Mouse (Mus musculus): Measurements from ENCODE around the gene Fam196b. TPM values are rescaled to one million over a fixed set of nuclear protein-coding genes. Genes with fewer than 3 reads are reported as not detected.

Gene Fam196b
- not detected in 2 replicates for total RNA-seq (2014; fragmentation: Nextera tagmentation)
- total RNA-seq (2017) = 0.11 TPM in 1 of 2 replicates, not detected in the other

DNA sequence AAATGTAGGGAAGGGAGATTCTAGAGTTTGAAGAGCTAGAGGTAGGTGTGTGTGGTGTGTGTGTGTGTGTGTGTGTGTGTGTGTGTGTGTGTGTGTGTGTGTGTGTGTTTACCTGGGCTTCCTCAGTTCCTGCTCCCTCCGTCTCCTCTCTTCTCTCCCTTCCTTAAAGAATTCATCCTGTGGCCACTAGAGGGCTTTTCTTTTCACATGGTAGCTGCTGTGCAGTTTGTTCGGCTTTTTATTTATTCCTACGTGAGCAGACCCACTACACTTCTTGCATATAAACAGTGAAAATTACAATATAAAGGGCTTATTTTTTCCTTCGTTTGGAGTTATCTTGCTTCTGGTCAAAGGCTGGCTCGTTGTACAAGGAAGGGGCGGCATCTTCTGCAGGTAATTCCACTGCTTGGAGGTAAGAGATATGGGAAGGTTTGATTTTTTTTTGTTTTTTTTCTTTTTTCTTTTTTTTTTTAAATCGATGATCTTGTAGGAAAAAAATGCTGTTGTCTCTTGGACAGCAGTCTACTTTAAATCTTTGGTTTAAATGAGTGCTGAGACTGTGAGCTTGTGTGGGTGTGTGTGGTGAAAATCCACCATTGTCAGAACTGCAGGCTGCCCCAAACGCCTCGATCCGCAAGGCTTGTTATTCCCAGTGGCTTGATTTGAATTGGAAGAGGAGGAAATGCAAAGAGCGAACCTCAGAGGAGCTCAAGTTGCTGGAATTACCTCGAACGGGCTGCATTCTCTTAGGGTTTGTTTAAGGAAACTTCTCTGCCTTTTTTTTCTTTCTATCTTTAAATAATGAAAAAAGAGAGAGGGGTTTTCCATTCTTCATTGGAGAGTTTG lies at the start of gene Fam196b:
Gene Fam196b, plus strand, starts transcription at position 289 of the 846 bp plus-strand sequence.
- peak; percentile 76; the same call in 1 of the 2 replicates for ATAC-seq (replicated peaks; ENCODE audit: low FRiP score, low TSS enrichment, poor library complexity, severe bottlenecking)

DNA sequence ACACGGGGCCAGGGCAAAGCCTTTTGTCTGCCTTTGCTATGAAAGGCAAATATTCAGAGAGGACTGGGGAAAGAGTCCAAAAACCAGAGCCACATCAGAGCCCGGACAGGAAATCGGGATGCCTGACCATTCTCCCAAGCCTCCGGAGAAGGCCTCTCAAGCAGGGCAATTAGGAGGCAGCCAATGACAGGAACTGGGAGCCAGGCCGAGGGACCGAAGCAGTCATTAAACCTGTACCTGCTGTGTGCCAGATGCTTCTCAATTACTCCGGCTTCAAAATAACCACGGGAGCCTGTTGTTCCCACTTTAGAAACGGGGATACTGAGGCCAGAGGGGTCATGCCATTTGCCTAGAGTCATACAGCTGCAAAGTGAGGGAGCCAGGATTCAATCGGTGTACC lies 42.6 kb upstream of the Fam196b start:
- ATAC-seq (replicated peaks; ENCODE audit: low FRiP score, low TSS enrichment, poor library complexity, severe bottlenecking) = no peak

DNA sequence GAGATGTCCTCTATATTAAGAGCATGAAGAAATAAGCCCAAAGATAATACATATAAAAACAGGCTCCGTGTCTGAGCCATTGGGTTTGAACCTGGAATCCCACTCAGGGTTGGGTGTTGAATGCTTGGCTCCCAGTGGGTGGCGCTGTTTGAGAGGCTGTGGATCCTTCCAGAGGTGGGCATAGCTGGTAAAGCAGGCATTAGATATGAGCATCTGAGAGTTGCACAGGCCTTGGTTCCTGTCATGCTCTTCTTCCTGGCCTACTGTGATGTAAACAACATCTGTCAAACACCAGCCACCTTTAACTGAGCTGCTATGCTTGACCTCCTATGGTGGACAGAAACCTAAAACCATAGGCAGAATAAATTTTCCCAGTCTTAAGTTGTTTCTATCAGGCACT lies 38.7 kb upstream of the Fam196b start:
- ATAC-seq (replicated peaks; ENCODE audit: low FRiP score, low TSS enrichment, poor library complexity, severe bottlenecking) = peak; percentile 84

DNA sequence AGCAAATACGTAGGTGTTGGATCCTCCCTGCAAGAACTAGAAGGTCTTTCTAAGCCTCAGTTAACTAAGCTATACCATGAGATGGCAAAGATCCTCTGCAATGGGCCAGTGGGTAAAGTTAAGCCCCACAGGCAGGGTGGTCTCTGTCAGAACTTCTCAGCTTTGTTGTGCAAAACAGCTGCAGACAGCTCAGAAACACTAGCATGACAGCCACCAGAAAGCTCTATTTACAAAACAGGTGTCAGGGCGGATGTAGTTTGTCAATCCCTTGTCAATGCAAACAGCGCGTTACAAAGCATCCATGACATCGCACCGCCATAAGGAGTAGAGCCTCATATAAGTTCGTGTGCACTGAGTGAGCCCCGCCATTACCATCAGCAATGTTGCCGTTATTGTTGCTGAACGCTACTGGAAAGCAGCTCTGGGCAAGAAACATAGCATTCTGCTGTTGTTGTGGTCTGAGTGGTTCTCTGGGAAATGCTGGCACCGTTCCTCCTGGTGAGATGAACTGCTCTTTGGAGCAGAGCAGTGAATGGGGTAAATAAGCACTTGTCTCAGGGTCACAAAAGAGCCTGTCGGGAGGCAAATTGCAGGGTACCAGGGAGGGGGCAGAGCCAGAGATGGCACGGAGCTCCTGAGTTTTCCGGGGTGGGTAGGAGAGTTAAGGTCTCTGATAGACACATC lies 38.1 kb upstream of the Fam196b start:
- no peak for ATAC-seq (replicated peaks; ENCODE audit: low FRiP score, low TSS enrichment, poor library complexity, severe bottlenecking)

DNA sequence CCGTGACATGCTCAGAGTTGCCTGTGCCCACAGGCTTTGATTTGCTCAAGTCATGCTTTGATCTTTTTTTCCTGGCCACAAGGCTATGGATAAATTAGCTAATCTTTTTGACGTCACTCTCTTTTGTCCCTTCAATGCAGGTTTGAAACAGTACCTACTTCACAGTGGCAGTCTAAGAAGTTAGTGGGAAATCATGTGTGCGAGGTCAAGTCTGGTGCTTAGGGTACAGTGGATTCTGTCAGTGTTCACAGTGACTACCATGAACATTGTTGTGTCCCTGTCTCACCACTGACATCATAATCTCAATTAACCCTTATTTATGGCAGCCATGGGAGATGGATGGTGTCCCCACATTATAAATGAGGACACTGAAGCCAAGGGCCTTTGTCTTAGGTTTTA lies 37.6 kb upstream of the Fam196b start:
- no peak for ATAC-seq (replicated peaks; ENCODE audit: low FRiP score, low TSS enrichment, poor library complexity, severe bottlenecking)

DNA sequence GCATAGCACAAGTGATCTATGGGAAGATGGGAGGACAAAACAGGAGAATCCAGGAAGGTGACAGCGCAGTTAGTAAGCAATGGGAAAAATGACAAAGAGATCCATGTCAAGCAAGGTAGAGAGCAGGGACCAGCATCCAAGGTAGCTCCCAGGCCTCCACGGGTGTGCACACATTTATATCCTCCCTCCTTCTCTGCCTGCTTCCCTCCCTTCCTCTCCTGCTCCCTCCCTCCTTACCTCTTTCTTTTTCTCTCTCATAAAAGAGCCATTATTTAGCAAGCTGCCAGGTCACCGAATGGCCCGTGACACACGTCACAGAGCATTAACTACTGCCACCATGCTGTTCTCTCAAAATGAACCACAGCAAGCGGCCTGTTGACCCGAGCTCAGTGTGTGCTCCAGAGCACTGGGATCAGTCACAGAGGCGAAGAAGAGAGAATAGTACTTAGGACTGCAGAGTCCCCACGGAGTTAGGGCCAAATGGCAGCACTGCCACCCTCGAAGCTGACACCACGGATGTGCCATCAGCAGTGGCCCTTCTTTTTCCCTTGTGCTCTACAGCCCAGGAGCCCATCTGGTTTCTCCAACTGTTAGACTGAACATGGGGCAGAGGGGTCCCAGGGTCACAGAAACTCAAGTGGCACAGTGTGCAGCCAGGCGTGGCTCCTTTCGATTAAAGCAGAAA lies 30.4 kb upstream of the Fam196b start:
- ATAC-seq (replicated peaks; ENCODE audit: low FRiP score, low TSS enrichment, poor library complexity, severe bottlenecking) = no peak

DNA sequence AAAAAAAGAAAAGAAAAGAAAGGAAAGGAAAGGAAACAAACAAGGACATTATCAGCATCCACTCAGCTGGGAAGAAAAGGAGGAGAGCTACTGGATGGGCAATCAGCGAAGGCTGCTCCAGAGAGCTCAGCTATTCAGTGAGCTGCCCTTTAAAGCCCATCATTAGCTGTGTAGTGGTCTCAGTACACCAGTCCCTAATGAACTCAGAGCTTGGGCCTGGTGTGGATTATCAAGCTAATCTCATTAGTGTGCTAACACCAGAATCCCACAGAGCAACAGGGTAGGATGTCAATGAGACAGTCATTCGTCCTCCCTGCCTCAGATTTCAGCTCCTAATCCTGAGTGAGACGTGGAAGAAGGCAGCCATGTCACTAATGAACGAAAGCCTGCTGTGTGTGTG lies 24.4 kb upstream of the Fam196b start:
- no peak for ATAC-seq (replicated peaks; ENCODE audit: low FRiP score, low TSS enrichment, poor library complexity, severe bottlenecking)

DNA sequence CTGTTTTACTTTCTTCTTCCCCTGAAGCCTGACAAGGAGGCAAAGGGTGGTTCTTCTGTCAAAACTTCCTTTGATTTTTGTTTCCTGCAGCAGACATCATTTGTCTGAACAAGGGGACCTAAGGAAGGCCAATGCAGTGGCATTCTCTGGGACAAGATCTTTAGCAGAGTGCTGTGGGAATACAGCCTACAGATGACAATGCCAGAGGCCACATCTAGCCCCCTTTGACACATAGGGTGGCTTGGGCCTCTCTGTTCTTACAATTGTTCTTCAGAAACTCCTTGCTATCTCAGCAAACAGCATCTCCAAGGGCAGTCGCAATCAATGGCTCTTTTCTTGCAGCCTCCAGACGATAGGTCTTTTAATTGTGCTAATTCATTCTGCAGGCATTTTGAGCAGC lies 23.9 kb upstream of the Fam196b start:
- no peak for ATAC-seq (replicated peaks; ENCODE audit: low FRiP score, low TSS enrichment, poor library complexity, severe bottlenecking)

DNA sequence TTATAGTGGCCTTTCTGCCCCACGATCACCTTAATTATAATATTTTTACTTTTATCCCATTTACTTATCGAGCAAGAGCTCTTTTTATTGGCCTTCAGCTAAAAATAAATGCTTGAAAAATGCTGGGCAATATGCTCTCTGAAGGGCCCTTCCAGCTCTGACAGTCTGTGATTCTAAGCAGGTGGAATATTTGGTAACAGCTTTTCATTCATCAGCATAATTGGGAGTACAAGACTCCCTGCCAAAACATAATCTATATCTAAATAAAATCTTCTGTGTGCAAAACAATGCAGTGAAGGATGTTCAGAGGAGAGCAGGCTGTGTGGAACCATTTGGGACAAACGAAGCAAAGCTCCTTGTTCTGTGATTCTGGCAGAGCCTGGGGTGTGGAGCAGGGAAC lies 23.3 kb upstream of the Fam196b start:
- ATAC-seq (replicated peaks; ENCODE audit: low FRiP score, low TSS enrichment, poor library complexity, severe bottlenecking) = no peak

DNA sequence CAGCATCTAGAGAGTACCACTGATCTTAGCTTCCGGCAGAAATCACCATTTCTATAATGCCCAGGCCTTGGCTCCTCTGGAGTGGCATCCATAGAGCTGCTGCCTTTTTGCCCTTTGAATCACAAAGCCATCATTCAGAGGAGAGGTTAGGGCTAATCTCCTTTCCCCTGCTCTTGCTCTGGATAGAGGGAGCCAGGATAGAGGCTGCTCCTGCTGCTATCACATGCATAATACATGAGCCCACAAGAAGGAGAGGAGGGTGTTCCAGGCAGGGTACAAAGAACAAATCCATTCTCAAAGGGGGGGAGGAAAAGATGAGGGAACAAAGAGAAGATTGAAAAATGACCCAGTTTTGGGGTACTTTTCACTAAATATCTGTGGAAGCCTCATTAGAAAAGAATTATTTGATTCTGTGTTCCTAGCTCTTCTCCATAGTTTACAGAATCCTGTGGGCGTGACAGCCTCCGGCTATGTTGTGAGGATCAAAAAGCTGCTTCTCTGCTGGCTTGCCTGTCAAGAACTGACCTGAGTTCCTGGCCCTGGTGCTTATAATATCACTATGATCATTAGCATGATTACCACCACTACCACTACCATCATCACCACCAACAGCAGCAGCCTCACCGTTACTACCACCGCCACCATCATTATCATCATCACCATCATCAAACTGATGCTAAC lies 16.8 kb upstream of the Fam196b start:
- ATAC-seq (replicated peaks; ENCODE audit: low FRiP score, low TSS enrichment, poor library complexity, severe bottlenecking) = no peak

DNA sequence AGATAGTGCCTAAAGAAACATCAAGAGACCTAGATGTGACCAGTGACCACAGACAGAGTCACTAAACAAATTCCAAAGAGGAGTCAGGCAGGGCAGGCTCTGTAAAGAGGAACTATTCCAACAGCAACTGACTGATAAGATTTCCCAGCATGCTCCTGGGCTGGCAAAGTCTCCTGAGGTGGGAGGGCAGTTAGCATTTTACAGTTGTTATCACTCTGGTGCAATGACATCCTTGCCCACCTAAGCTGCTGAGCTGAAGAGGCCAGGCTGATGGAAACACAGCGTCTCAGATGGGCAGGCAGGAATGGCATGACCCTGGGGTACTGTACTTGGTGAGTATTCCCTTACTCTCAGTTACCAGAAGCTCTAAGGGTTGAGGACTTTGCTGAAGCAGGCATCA lies 15.1 kb upstream of the Fam196b start:
- ATAC-seq (replicated peaks; ENCODE audit: low FRiP score, low TSS enrichment, poor library complexity, severe bottlenecking) = peak; percentile 87

DNA sequence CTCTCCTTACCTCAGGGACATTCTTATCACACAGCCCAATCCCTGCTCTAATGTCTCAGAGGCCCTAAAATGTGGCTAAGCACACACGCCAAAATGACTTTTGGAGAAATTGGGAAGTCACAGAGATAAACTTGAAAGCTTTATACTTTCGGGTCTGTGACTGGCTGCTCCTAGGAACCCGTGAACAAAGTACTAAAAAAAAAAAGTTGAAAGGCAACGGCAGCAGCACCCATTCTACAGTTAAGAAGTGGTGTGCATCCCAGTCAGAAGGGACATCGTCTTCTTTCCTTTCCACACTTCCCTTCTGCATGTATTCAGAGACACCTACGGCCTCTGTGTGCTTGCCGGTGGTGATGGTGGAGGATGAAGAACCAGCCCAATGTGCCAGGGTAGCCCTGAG lies 14.6 kb upstream of the Fam196b start:
- 0 out of 2 replicates have a peak, but pooled peaks have one; percentile 25 for ATAC-seq (replicated peaks; ENCODE audit: low FRiP score, low TSS enrichment, poor library complexity, severe bottlenecking)

DNA sequence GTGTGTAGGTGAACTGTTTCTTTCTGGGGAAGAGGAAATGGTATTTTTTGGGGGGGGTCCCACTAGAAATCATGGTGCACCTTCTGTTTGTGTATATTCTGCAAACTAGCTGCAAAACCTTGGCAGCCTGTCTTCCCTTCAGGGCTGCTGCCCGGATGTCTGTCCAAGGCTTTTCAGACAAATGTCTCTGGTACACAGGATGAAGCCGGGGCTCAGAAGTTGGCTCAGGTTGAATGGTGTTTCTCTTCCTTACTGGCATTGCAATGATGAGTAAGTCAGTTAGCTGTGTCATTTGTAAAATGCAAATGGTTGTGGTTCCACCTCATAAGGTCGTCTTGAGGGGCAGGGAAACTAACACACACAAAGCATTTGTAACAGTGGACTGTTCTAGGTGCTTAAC lies 8.4 kb upstream of the Fam196b start:
- ATAC-seq (replicated peaks; ENCODE audit: low FRiP score, low TSS enrichment, poor library complexity, severe bottlenecking) = no peak

DNA sequence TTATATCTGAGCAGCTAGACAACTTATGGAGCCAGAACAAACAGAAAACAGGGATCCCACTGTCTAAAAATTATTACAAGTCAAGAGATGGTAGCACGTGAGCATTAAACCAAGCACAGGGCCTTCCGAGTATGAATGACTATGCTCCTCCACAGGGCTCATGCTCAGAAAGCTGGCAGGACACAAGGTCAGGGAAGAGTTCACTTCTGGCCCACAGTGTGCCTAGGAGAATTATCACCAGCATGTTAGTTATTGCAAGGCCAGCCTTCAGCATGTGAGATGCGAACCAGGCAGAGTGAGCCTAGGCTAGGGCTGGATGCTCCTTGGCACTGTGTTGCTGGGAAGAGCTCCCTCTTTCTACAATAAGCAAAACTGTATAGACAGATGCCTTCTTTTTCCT lies 5.9 kb upstream of the Fam196b start:
- no peak for ATAC-seq (replicated peaks; ENCODE audit: low FRiP score, low TSS enrichment, poor library complexity, severe bottlenecking)

DNA sequence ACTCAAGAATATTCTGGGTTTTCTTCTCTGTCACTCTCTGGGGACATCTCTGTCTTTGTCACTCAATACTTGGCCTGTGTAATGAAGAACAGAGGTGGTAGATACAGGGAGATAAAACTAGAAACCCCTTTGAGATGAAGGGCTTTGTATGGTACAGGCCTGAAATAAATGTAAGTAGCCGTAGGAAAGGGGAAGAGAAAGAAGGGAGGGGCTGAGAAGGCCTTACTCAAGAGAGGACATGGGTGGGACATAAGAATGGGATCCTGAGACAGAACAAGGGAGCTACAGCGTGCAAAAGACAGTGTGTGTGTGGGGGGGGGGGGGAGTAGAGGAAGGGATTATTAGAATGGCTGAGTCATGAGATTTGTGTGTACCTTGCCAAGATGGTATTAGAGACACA lies 5.3 kb upstream of the Fam196b start:
- no peak for ATAC-seq (replicated peaks; ENCODE audit: low FRiP score, low TSS enrichment, poor library complexity, severe bottlenecking)

DNA sequence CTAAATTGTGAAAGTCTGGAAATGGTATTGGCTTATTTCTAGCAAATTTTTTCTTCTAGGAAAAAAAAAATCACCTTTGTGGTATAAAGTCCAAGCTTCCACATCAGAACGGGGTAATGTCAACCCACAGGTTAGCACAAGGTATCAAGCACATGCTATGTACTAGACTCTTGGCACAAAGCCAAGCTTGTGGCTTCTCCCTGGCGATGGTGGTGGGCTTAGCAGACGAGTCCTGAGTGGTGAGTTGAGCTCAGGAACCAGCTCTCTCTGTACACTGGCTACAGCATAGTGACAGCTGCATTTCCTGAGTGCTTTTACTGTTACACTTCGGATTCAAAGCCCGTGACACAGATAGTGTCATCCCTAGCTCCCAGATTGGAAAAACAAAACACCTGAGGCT lies 2.9 kb upstream of the Fam196b start:
- peak; percentile 56; the same call in 1 of the 2 replicates for ATAC-seq (replicated peaks; ENCODE audit: low FRiP score, low TSS enrichment, poor library complexity, severe bottlenecking)

DNA sequence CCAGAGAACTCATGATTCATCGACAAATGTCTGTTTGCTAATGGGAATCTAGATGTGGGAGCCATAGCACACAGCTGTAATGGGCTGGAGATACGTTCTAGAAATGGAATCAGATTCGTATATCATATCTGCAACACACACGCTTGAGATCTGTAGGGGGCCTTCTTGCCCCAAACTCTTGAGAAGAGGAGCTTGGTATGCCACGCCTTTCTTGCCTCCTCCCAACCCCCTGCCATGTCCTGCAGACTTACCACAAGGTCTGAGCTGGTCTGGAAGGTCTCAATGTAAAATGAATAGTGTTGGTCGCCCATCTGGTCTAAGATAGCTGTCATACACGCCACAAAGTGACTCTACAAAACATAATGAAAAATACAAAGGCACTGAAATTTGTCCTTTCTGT lies 2.4 kb upstream of the Fam196b start:
- ATAC-seq (replicated peaks; ENCODE audit: low FRiP score, low TSS enrichment, poor library complexity, severe bottlenecking) = 0 out of 2 replicates have a peak, but pooled peaks have one; percentile 16

DNA sequence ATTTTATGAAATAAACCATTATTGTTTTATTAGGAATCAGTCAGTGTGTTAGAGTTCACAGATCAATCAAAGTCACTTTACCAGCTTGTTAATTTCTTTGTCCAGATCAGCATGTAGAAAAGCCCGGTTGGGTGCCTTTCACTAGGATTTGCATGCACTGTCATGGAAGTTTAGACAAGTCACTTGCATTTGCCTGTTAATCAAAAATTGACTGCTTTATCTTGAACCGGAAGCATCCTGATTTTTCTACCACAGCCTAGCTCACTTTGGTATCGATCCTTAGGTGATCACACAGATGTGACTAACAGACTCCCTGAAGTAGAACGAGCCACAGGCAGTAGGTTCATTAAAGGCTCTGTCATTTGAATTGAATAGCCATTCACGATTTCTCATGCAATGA lies 761 bp downstream of the Fam196b start:
- no peak for ATAC-seq (replicated peaks; ENCODE audit: low FRiP score, low TSS enrichment, poor library complexity, severe bottlenecking)

DNA sequence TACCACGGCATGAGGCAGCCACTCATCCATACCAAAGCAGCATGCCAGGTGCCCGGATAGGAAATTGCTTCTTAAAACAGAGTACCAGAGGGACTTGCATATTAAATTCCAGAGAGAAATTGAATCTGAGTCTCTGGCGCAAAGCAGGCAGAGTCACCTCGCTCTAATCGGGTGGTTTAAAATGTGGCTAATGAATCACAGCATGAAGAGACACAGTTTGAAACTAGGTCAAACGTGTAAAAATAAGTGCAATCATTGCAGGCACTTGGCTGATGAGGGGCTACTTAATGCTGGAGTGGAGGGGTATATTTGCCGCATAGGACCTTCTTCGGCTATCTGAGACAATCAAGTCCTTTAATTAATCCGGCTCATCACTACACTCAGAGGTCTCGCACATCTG lies 1.6 kb downstream of the Fam196b start:
- ATAC-seq (replicated peaks; ENCODE audit: low FRiP score, low TSS enrichment, poor library complexity, severe bottlenecking) = no peak

DNA sequence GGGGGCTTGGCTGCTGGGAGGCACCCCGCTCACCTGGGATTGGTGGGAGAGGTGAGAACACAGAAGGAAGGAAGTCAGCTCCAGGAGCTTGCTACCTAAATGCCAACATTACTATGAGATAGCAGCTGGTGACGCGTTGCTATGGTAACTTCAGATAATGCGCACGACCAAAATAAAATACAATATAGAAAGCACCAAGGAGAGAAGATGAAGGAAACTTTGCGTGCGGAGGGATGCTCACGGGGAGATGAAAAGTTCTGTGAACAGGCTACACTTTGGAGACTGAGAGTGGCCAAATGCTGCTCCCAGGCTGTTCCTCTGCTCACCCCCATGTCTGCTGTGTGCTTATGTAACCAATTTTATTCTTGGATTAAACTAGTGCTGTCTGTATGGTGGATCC lies 2.4 kb downstream of the Fam196b start:
- ATAC-seq (replicated peaks; ENCODE audit: low FRiP score, low TSS enrichment, poor library complexity, severe bottlenecking) = no peak
